Mouse (Mus musculus) adrenal gland, postnatal 4 days (tissue): ENCODE results near the gene Kctd21. TPM values are rescaled to one million over a fixed set of nuclear protein-coding genes. Genes with fewer than 3 reads are reported as not detected.

Experiments used
- DNase-seq, 2 experiments: peaks; one replicate each; pipeline ENCODE4 v3.0.0; 2021 to 2022; ENCODE audit warnings: low spot score in 2 of 2, mixed read lengths in 2 of 2
- total RNA-seq, 2 experiments: library from RNA; stranded (reverse); gene quantifications; 2 replicates each; pipeline ENCODE4 v1.2.3; 2021

Kctd21 gene
- total RNA-seq, 2 experiments from 2014 or later = 2.2 to 3.3 TPM

GRCm38 (mm10) chr7:97346822-97347166 lies 14.7 kb downstream of the Kctd21 start:
- DNase-seq = no peak

- no peak for DNase-seq
These were observed 15.3 kb downstream of the Kctd21 start for GRCm38 (mm10) chr7:97347464-97347863.

GRCm38 (mm10) chr7:97348318-97348717 lies 16.2 kb downstream of the Kctd21 start:
- DNase-seq = no peak

GRCm38 (mm10) chr7:97348836-97349235 lies 16.7 kb downstream of the Kctd21 start:
- DNase-seq = no peak

GRCm38 (mm10) chr7:97349438-97349837 lies 17.3 kb downstream of the Kctd21 start:
- DNase-seq = no peak

GRCm38 (mm10) chr7:97350891-97351290 lies 18.8 kb downstream of the Kctd21 start:
- DNase-seq = no peak

- DNase-seq = no peak
These were observed 19.8 kb downstream of the Kctd21 start for GRCm38 (mm10) chr7:97351792-97352513.

- no peak for DNase-seq
These were observed 21.2 kb downstream of the Kctd21 start for GRCm38 (mm10) chr7:97353356-97353755.

GRCm38 (mm10) chr7:97355068-97355841 lies 23.1 kb downstream of the Kctd21 start:
- DNase-seq = no peak

GRCm38 (mm10) chr7:97356253-97356652 lies 24.1 kb downstream of the Kctd21 start:
- no peak for DNase-seq

GRCm38 (mm10) chr7:97356875-97357276 lies 24.7 kb downstream of the Kctd21 start:
- DNase-seq = no peak

- no peak for DNase-seq
These were observed 25.7 kb downstream of the Kctd21 start for GRCm38 (mm10) chr7:97357840-97358239.

- no peak for DNase-seq
These were observed 26.2 kb downstream of the Kctd21 start for GRCm38 (mm10) chr7:97358347-97358746.

- DNase-seq = no peak
These were observed 28.0 kb downstream of the Kctd21 start for GRCm38 (mm10) chr7:97360166-97360565.

- no peak for DNase-seq
These were observed 28.8 kb downstream of the Kctd21 start for GRCm38 (mm10) chr7:97360955-97361354.

- no peak for DNase-seq
These were observed 29.3 kb downstream of the Kctd21 start for GRCm38 (mm10) chr7:97361467-97361866.

- DNase-seq = no peak
These were observed 33.8 kb downstream of the Kctd21 start for GRCm38 (mm10) chr7:97365887-97366286.

GRCm38 (mm10) chr7:97375101-97375500 lies 43.0 kb downstream of the Kctd21 start:
- DNase-seq = no peak

GRCm38 (mm10) chr7:97375906-97376305 lies 43.8 kb downstream of the Kctd21 start:
- no peak for DNase-seq

GRCm38 (mm10) chr7:97379304-97379703 lies 47.2 kb downstream of the Kctd21 start:
- DNase-seq = no peak

- DNase-seq = no peak
These were observed 48.5 kb downstream of the Kctd21 start for GRCm38 (mm10) chr7:97380500-97381123.

GRCm38 (mm10) chr7:97382661-97383060 lies 50.5 kb downstream of the Kctd21 start:
- no peak for DNase-seq
